Mouse (Mus musculus): ENCODE measurements around the gene Vmn1r116. TPM values are rescaled to one million over a fixed set of nuclear protein-coding genes. Genes with fewer than 3 reads are reported as not detected.

Vmn1r116 gene
- polyA plus RNA-seq (2021; fragmentation: Nextera tagmentation), result not detected in 2 replicates
- long read RNA-seq, experiment 1, result 0 reads
- long read RNA-seq, experiment 2, result 0 reads

GRCm38 (mm10) chr7:20871956-20872355 is at the start of gene Vmn1r116:
Gene Vmn1r116 (plus strand): TSS chr7:20872256.

GRCm38 (mm10) chr7:20844885-20845284 is 27.2 kb upstream of the Vmn1r116 start, which contains the start of gene Vmn1r115:
Gene Vmn1r115 (minus strand): TSS chr7:20844985.

GRCm38 (mm10) chr7:20884021-20884420 is 12.0 kb downstream of the Vmn1r116 start, which contains the start of gene Vmn1r117:
Gene Vmn1r117 (minus strand): TSS chr7:20884121.

GRCm38 (mm10) chr7:20912247-20912646 is 40.2 kb downstream of the Vmn1r116 start, which contains the start of gene Vmn1r118:
Gene Vmn1r118 (minus strand): TSS chr7:20912347.

Other genes with a start within 250 kb of the Vmn1r116 start
- gene Vmn1r107, start 203.3 kb upstream of the Vmn1r116 start, polyA plus RNA-seq (2021; fragmentation: Nextera tagmentation), result not detected in 2 replicates
- gene Vmn1r111, start 169.0 kb upstream of the Vmn1r116 start, polyA plus RNA-seq (2021; fragmentation: Nextera tagmentation), result not detected in 2 replicates
- not detected in 2 replicates for gene Gm10668, start 141.6 kb upstream of the Vmn1r116 start, polyA plus RNA-seq (2021; fragmentation: Nextera tagmentation)
- gene Vmn1r112, start 101.1 kb upstream of the Vmn1r116 start, polyA plus RNA-seq (2021; fragmentation: Nextera tagmentation), result not detected in 2 replicates
- not detected in 2 replicates for gene Vmn1r113, start 85.0 kb upstream of the Vmn1r116 start, polyA plus RNA-seq (2021; fragmentation: Nextera tagmentation)
- gene Vmn1r114, start 60.1 kb upstream of the Vmn1r116 start, polyA plus RNA-seq (2021; fragmentation: Nextera tagmentation), result not detected in 2 replicates
- gene Vmn1r115, start 27.3 kb upstream of the Vmn1r116 start, polyA plus RNA-seq (2021; fragmentation: Nextera tagmentation), result not detected in 2 replicates
- gene Vmn1r117, start 11.9 kb downstream of the Vmn1r116 start, polyA plus RNA-seq (2021; fragmentation: Nextera tagmentation), result not detected in 2 replicates
- gene Vmn1r118, start 40.1 kb downstream of the Vmn1r116 start, polyA plus RNA-seq (2021; fragmentation: Nextera tagmentation), result not detected in 2 replicates
- not detected in 2 replicates for gene Vmn1r119, start 140.2 kb downstream of the Vmn1r116 start, polyA plus RNA-seq (2021; fragmentation: Nextera tagmentation)
- gene Vmn1r120, start 181.5 kb downstream of the Vmn1r116 start, polyA plus RNA-seq (2021; fragmentation: Nextera tagmentation), result not detected in 2 replicates
- gene Vmn1r121, start 226.3 kb downstream of the Vmn1r116 start, polyA plus RNA-seq (2021; fragmentation: Nextera tagmentation), result not detected in 2 replicates